Mouse (Mus musculus): Measurements from ENCODE around the gene Ccdc6. TPM values are rescaled to one million over a fixed set of nuclear protein-coding genes. Genes with fewer than 3 reads are reported as not detected.

The Ccdc6 gene
- polyA plus RNA-seq, 1 experiment from 2014 or later = 5.8 TPM

DNA sequence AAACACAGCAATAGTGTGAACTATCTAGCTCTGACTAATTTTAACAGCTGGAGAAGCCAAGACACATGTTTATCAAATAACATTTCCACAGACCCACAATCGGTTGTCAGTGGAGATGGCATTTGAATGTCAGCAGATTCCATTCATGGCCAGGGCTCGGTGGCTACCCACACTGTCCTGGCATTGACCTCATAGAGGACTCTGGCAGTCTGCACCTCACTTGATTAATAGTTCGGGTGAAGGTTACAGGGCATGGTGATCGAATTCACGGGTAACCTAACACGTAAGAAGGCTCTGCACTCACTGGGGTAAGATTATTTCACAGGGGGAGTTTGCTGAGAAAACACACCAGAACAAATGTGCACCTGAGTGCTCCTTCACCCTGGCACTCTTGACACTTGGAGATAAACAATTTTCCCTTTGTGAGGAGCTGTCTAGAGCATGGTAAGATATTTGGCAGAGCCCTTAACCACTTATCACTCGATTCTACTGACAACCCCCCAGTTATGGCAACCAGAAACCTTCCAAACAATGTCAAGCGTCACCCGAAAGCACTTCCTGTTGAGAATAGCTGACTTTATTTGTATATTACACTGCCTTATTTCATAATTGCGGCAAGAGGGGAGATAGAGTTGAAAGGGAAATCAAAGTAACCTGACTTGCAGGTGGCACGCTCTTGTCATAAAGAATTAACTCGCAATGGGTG is 11.5 kb upstream of the Ccdc6 start:
- no peak overlapping the region for H3K9ac ChIP-seq (ENCODE audit: low read depth, low read length)
- no peaks in the 10 kb centered on the region for H3K4me1 ChIP-seq (ENCODE audit: control insufficient read depth, low read depth, low read length)
- WGBS (ENCODE audit: insufficient replicate concordance) = 72% methylated on average over 12 of the region's 12 CpGs
- no peak overlapping the region for H3K4me3 ChIP-seq (ENCODE audit: low read depth, low read length)
- no peaks in the 10 kb centered on the region for H3K36me3 ChIP-seq (ENCODE audit: control insufficient read depth, insufficient read depth)
- H3K9me3 ChIP-seq (replicated peaks; ENCODE audit: control insufficient read depth, low read length) = 0 out of 2 replicates have a peak, but pooled peaks cover 4% of the 10 kb centered on the region
- no peak overlapping the region for H3K4me2 ChIP-seq (ENCODE audit: low read depth, low read length)
- no peak for ATAC-seq (ENCODE audit: low read depth)
- H3K27ac ChIP-seq (ENCODE audit: low read length) = no peak overlapping the region
- no peaks in the 10 kb centered on the region for H3K27me3 ChIP-seq (ENCODE audit: control insufficient read depth, insufficient read depth, low read depth, low read length)

DNA sequence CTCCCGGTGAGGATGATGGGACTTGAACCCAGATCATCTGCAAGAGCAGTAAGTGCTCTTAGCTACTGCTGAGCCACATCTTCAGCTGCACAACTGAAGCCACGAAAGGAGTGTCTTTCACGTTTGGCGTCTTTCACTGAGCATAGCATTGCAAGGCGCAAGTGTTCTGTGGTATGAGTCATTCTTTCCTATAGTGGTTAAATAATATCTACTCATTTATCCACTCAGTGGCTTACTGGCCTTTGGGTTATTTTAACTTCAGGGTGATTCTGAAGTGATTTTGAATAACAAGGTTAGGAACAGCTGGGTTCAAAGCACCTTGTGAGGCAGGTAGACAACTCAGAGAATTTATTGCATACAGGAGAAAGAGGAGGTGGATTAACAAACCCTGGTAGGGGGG is 8.1 kb upstream of the Ccdc6 start:
- no peaks in the 10 kb centered on the region for H3K27me3 ChIP-seq (ENCODE audit: control insufficient read depth, insufficient read depth, low read depth, low read length)
- no peaks in the 10 kb centered on the region for H3K36me3 ChIP-seq (ENCODE audit: control insufficient read depth, insufficient read depth)
- WGBS (ENCODE audit: insufficient replicate concordance) = 74% methylated on average over 5 of the region's 5 CpGs
- no peak overlapping the region for H3K9ac ChIP-seq (ENCODE audit: low read depth, low read length)
- 0 out of 2 replicates have a peak, but pooled peaks cover 4% of the 10 kb centered on the region for H3K9me3 ChIP-seq (replicated peaks; ENCODE audit: control insufficient read depth, low read length)
- H3K4me3 ChIP-seq (ENCODE audit: low read depth, low read length) = no peak overlapping the region
- H3K4me1 ChIP-seq (ENCODE audit: control insufficient read depth, low read depth, low read length) = peaks cover 3% of the 10 kb centered on the region
- H3K27ac ChIP-seq (ENCODE audit: low read length) = no peak overlapping the region
- ATAC-seq (ENCODE audit: low read depth) = no peak
- no peak overlapping the region for H3K4me2 ChIP-seq (ENCODE audit: low read depth, low read length)

DNA sequence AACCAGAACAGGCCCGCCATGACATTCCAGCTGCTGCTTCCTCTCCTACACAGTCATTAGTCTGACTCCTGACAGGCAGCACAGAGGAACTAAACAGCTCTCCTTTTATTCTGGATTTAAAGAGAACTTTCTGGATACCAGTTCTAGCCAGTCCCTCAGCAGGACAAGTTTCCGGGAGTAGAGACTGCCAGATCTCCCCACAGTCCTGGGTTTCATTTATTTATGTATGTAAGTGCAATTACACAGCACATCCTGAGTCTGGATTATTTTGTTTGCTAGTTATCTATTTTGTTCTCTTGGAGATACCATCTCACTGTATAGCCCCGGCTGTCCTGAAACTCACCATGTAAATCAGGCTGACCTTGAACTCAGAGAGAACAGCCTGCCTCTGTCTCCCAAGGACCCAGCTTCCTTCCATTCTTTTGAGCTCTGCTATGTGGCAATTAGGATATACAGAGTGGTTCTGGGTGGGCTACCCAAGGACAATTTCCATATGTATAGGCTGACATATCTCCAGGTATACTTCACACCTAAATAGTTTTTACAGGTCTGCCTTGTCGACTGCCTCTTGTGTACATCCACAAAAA is 5.0 kb upstream of the Ccdc6 start:
- no peaks in the 10 kb centered on the region for H3K27me3 ChIP-seq (ENCODE audit: control insufficient read depth, insufficient read depth, low read depth, low read length)
- 67% methylated on average over 4 of the region's 4 CpGs for WGBS (ENCODE audit: insufficient replicate concordance)
- H3K4me3 ChIP-seq (ENCODE audit: low read depth, low read length) = no peak overlapping the region
- H3K36me3 ChIP-seq (ENCODE audit: control insufficient read depth, insufficient read depth) = no peaks in the 10 kb centered on the region
- no peak for ATAC-seq (ENCODE audit: low read depth)
- no peak overlapping the region for H3K9ac ChIP-seq (ENCODE audit: low read depth, low read length)
- H3K4me2 ChIP-seq (ENCODE audit: low read depth, low read length) = no peak overlapping the region
- H3K9me3 ChIP-seq (replicated peaks; ENCODE audit: control insufficient read depth, low read length) = 0 out of 2 replicates have a peak, but pooled peaks cover 4% of the 10 kb centered on the region
- H3K27ac ChIP-seq (ENCODE audit: low read length) = no peak overlapping the region
- peaks cover 19% of the 10 kb centered on the region for H3K4me1 ChIP-seq (ENCODE audit: control insufficient read depth, low read depth, low read length)

DNA sequence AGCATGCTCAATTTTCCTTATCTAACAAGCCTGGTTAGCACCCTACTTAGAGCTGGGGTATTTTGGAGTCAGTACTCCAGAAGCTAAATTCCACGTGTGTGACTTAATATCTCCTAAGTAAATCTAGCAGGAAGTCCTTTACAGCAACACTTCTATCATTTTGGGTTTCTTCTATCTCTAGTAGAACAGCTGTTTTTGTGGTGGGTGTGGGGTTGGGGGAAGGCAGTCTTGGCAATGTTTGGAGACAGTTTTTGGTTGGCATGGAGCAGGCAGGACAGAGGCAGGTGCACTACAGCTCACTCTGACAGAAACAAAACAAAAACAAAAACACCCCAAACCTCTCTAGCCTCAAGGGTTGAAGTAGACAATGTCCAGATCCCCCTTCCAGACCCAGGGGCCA is 3.1 kb upstream of the Ccdc6 start:
- no peak for ATAC-seq (ENCODE audit: low read depth)

DNA sequence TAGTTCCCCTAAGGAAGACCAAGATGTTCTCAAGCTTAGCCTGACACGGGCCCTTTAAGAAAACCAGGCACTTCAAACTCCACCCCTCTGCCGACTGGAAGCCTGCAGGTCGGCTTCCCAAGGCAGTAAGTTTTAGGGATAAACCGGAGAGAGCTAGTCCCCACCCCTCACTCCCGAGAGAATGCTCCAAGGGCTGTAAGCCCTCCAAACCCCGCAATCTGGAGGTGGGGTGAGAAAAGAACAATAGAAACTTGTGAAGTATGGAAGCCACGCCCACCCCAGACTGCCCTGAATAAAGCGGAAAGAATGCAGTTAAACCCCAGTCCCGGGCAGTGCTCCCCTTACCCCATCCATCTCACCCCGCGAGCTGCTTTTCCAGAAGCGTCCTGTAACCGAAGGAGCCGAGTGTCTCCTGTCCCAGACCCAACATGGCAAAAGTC is 1.9 kb upstream of the Ccdc6 start:
- Histone ChIP-seq H3K9me3 (replicated peaks; ENCODE audit: control insufficient read depth, low read length) (no peaks in the 10 kb centered on the region), H3K9ac (ENCODE audit: low read depth, low read length) (peak overlapping the region; percentile 88), H3K4me1 (ENCODE audit: control insufficient read depth, low read depth, low read length) (peaks cover 43% of the 10 kb centered on the region), H3K36me3 (ENCODE audit: control insufficient read depth, insufficient read depth) (no peaks in the 10 kb centered on the region), H3K27me3 (ENCODE audit: control insufficient read depth, insufficient read depth, low read depth, low read length) (no peaks in the 10 kb centered on the region), H3K4me3 (ENCODE audit: low read depth, low read length) (peak overlapping the region; percentile 91), H3K4me2 (ENCODE audit: low read depth, low read length) (peak overlapping the region; percentile 94), H3K27ac (ENCODE audit: low read length) (peak overlapping the region; percentile 80)
- WGBS (ENCODE audit: insufficient replicate concordance) = 0% methylated on average over 14 of the region's 14 CpGs
- no peak for ATAC-seq (ENCODE audit: low read depth)

More for the DNA sequence above, 3.1 kb upstream of the Ccdc6 start:
- 16% methylated on average over 1 of the region's 1 CpGs for WGBS (ENCODE audit: insufficient replicate concordance)
- no peaks in the 10 kb centered on the region for H3K27me3 ChIP-seq (ENCODE audit: control insufficient read depth, insufficient read depth, low read depth, low read length)
- no peak overlapping the region for H3K9ac ChIP-seq (ENCODE audit: low read depth, low read length)
- H3K36me3 ChIP-seq (ENCODE audit: control insufficient read depth, insufficient read depth) = no peaks in the 10 kb centered on the region
- H3K4me1 ChIP-seq (ENCODE audit: control insufficient read depth, low read depth, low read length) = peaks cover 31% of the 10 kb centered on the region
- no peaks in the 10 kb centered on the region for H3K9me3 ChIP-seq (replicated peaks; ENCODE audit: control insufficient read depth, low read length)
- H3K27ac ChIP-seq (ENCODE audit: low read length) = no peak overlapping the region
- no peak overlapping the region for H3K4me3 ChIP-seq (ENCODE audit: low read depth, low read length)
- H3K4me2 ChIP-seq (ENCODE audit: low read depth, low read length) = no peak overlapping the region

DNA sequence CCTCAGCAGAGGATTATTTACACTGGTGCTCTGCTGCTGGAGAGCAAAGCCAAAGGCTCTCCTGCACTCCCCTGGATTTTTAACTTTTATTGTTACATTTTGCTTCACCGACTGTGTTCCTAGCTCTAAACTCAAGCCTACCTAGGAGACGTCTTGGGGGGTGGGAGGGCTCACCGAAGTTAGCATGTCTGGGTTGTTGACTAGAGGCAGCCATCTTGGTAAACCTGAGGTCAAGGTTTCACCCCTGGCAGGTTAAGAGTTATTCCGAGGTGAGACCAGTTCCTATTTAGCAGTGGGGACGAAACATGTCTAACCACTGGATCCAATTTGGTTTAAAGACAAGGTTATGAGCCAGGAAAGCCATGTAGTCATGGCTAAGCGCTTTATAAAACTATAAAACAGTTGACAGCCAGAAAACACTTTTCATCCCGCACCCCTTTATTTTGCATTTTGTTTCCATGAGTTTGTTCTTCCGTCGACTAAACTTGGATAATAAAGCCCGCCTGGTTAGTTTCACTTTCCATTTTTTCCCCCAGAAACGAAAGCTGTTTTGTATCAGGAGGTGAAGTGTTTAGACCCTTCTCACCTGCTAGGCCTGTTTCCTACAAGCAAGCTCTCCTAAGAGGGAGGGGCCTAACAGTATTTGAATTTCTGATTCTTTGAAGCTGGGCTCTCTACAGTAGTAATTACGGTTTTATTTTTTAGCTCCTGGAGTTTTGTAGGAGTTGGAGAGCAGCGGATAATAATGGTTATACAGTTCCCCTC is 1.2 kb upstream of the Ccdc6 start:
- Histone ChIP-seq H3K27me3 (ENCODE audit: control insufficient read depth, insufficient read depth, low read depth, low read length) (no peaks in the 10 kb centered on the region), H3K4me2 (ENCODE audit: low read depth, low read length) (peak overlapping the region; percentile 94), H3K27ac (ENCODE audit: low read length) (peak overlapping the region; percentile 80), H3K4me3 (ENCODE audit: low read depth, low read length) (peak overlapping the region; percentile 91), H3K9me3 (replicated peaks; ENCODE audit: control insufficient read depth, low read length) (no peaks in the 10 kb centered on the region), H3K36me3 (ENCODE audit: control insufficient read depth, insufficient read depth) (no peaks in the 10 kb centered on the region), H3K4me1 (ENCODE audit: control insufficient read depth, low read depth, low read length) (peaks cover 43% of the 10 kb centered on the region), H3K9ac (ENCODE audit: low read depth, low read length) (peak overlapping the region; percentile 88)
- no peak for ATAC-seq (ENCODE audit: low read depth)
- 17% methylated on average over 13 of the region's 13 CpGs for WGBS (ENCODE audit: insufficient replicate concordance)

DNA sequence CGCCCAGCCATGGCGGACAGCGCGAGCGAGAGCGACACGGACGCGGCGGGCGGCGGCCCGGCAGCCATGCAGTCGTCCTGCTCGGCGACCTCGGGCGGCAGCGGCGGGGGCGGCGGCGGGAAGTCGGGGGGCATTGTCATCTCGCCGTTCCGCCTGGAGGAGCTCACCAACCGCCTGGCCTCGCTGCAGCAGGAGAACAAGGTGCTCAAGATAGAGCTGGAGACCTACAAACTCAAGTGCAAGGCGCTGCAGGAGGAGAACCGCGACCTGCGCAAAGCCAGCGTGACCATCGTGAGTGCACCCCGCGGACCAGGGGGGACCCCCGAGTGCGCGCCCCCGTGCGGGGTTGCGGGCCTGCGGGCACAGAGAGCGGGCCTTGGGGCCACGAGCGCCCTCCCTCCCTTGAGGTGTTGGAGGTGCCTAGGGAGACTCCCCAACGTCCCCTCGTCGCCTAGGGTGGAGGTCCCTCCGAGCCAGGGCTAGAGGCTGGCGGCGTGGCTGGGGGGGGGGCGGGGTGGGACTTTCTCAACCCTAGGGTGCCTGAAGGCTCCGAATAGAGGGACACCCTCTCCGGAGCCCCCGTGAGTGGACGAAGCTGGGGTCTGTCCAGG is 475 bp downstream of the Ccdc6 start:
- Histone ChIP-seq H3K27ac (ENCODE audit: low read length) (peak overlapping the region; percentile 80), H3K36me3 (ENCODE audit: control insufficient read depth, insufficient read depth) (no peaks in the 10 kb centered on the region), H3K9me3 (replicated peaks; ENCODE audit: control insufficient read depth, low read length) (no peaks in the 10 kb centered on the region), H3K4me1 (ENCODE audit: control insufficient read depth, low read depth, low read length) (peaks cover 43% of the 10 kb centered on the region), H3K9ac (ENCODE audit: low read depth, low read length) (peak overlapping the region; percentile 88), H3K4me3 (ENCODE audit: low read depth, low read length) (peak overlapping the region; percentile 91), H3K4me2 (ENCODE audit: low read depth, low read length) (peak overlapping the region; percentile 94), H3K27me3 (ENCODE audit: control insufficient read depth, insufficient read depth, low read depth, low read length) (no peaks in the 10 kb centered on the region)
- WGBS (ENCODE audit: insufficient replicate concordance) = 0% methylated on average over 37 of the region's 58 CpGs
- peak; percentile 9 for ATAC-seq (ENCODE audit: low read depth)

DNA sequence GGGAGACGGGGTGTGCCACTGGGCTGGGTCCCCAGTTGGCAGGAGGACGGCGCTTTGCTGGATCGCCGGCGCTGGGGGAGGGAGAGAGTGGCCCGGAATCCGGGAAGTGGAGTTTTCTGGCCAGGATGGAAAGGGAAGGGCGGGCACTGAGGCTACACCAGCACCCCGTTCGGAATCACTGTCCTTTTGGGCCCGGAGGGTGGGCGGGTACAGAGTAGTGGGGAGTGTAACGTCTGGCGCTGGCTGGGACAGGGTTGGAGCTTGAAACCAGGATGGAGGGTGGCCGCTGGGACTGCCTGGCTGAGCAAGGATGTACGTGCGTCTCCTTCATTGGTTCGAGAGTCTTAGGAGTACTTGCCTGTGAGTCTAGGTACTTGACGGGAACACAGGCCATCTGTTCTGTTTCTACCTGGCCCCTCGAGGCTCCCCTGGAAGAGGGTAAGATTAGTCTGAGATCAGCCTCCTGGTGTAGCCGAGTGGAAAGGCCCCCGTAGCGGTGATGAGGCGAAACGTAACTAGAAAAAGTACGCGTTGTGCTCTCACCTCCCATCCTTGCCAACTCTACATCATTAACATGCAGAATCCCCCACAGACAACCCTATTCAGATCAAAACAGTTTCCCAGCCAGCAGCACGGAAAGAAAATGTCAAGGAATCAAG is 1.1 kb downstream of the Ccdc6 start:
- Histone ChIP-seq H3K27me3 (ENCODE audit: control insufficient read depth, insufficient read depth, low read depth, low read length) (no peaks in the 10 kb centered on the region), H3K9me3 (replicated peaks; ENCODE audit: control insufficient read depth, low read length) (no peaks in the 10 kb centered on the region), H3K4me3 (ENCODE audit: low read depth, low read length) (peak overlapping the region; percentile 91), H3K9ac (ENCODE audit: low read depth, low read length) (peak overlapping the region; percentile 88), H3K27ac (ENCODE audit: low read length) (peak overlapping the region; percentile 80), H3K36me3 (ENCODE audit: control insufficient read depth, insufficient read depth) (no peaks in the 10 kb centered on the region), H3K4me2 (ENCODE audit: low read depth, low read length) (peak overlapping the region; percentile 94), H3K4me1 (ENCODE audit: control insufficient read depth, low read depth, low read length) (peaks cover 43% of the 10 kb centered on the region)
- ATAC-seq (ENCODE audit: low read depth) = peak; percentile 5; the same call in 1 of the 2 replicates
- 2% methylated on average over 29 of the region's 29 CpGs for WGBS (ENCODE audit: insufficient replicate concordance)

All from liver, embryonic 16.5 days (tissue).